Mouse (Mus musculus) urinary bladder, postnatal 14 days (tissue): ENCODE measurements at regions not wholly inside any gene's neighbourhood (a gene's known extent, or its start where the extent isn't known, plus 50 kb on each side); places are given as distances from the start of the nearest gene placed in this dataset.
A peak's percentile ranks its signal among the peaks of the same experiment; 100 is the strongest.
"Not testable (repeated sequence)": the region's sequence is repeated elsewhere in the genome, so short reads cannot be mapped to it uniquely, and the experiment has no call there.

ENCODE experiments used
- DNase-seq: peaks from one replicate; pipeline ENCODE4 v3.0.0; 2021; ENCODE audit warnings: low spot score

DNA sequence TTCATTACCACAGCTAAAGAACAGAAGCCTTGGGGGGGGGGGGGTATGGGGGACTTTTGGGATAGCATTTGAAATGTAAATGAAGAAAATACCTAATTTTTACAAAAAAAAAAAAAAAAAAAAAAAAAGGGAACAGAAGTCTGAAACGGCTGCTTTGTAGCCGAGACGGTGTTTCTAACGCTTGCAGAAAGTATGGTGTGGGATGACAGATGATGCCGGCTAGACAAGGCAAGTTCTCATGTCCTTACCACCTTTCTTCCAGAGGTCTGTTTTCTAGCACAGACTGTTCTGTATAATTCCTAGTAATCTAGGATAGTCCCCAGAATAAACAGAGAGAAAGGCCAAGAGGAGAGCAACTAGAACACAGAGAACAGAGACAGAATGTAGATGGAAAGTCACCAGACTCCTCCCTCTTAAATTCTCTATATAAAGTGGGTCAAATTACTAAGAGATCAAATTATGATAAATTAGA lies 67.2 kb upstream of the Chd2 start:
- no peak for DNase-seq

DNA sequence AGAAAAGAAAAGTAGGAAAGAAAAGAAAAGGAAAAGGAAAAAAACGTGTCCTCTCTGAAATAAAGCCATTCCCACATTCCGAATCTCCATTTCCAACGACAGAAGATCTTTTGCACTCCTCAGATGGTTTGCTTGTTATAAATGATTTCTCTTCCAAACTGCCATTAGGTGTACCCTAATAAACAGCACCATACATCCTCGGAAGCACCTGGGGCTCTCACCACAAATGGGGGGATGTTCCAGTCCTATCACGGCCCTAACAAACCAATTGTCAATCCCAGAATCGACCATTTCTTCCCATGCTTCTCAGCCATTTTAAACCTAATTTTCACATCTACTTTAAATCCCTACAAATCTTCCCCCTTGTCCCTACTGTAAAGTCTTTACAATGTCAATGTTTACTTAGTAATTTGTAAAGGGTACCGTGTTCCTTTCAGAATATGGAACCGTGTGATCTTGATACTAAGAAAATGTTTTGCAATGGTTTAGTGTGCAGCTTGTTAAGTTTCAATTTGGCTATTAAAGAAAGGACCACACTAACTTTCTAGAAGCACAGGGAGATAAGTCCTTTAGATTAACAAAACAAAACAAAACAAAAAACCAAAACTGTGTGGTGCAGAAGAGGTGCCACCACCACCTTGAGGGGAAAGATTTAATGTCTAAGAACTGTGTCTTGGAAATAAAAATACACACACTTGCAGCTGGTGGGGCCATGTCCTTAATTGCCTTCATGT lies 66.6 kb upstream of the Chd2 start:
- DNase-seq = no peak

GRCm38 (mm10) chr7:73607450-73608005 lies 65.9 kb upstream of the Chd2 start:
- DNase-seq = no peak

DNA sequence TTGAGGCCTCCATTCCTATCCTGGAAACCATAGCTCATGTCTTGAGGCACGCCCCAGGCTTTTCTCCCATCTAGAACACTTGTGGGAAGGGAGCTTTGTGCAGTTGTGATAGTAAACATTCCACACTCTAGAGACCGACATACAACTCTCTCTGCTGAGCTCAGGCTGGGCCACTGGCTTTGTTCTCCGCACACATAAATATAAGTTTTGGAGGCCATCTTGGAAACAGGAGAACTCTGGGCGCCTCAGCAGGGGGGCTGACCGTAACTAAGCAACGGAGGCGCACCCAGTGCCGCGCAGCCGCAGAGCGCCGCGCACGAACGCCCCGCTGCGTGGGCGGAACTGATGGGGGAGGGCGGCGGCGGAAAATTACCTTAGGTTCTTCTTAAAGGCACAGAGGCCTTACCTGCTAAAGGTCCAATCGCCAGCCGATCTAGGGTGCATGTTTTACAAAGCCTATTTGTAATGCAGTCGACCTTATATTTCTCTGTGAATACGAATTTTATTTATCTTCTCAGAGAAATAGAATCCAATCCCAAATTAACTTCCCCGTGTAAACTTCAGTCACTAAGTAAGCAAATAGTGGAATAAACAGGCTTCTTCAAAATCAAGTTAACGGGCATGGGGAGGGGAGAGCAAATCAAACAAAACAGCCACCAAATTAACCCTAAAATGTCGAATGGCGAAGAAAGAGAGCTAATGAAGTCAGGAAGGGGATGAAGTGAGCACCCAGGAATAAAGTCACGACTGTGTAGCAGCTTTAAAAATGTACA lies 65.2 kb upstream of the Chd2 start:
- peak; percentile 95 for DNase-seq

- DNase-seq = no peak
Observed at GRCm38 (mm10) chr7:73604597-73604996, 63.0 kb upstream of the Chd2 start.

GRCm38 (mm10) chr7:73602815-73603551 lies 61.4 kb upstream of the Chd2 start:
- no peak for DNase-seq

- DNase-seq = no peak
Observed at GRCm38 (mm10) chr7:73601336-73601735, 59.7 kb upstream of the Chd2 start.

DNA sequence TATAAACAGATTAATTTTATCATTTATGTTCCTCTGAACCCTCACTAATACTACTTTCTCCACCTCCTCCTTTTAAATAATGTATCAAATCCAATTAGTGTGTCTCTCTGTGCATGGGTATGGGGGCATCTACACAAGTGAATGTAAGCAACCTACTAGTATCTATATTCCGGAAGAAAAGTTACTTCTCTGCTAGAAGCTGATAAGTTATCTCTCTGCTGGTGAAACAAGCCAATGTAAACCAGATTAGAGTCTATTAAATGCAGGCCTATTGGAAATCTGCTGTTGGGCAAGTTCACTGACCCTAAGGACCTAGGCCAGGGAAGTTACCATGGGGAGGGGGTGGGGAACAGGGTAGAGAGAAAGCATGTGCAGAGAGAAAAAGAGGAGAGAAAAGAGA lies 59.1 kb upstream of the Chd2 start:
- no peak for DNase-seq

GRCm38 (mm10) chr7:73600003-73600385 lies 58.4 kb upstream of the Chd2 start:
- not testable (repeated sequence) for DNase-seq

DNA sequence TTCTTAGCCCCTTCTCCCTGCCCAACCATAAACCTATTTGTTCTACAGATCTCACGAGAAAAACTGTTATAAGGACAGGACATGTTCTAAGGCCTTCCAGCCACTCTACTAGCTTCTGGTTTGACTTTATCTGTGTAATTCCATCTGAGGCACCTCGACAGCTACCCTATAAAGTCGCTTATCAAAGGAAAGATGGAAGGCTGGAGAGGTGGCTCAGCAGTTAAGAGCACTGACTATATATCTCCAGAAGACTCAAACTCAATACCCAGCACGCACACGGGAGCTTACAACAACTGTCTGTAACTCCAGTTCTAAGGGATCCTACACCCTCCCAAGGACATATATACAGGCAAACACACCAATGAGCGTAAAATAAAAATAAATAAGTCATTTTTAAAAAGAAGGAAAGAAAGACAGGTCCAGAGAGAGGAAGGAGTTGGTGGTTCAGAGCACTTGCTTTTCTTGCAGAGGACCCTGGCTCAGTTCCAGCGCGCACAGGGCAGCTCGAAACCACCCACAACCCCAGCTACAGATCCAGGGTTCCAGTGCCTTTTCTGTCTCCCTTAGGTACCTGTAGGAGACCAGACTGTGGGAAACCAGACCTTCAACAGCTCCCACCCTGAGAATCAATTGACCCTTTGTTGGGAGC lies 57.8 kb upstream of the Chd2 start:
- DNase-seq = no peak

DNA sequence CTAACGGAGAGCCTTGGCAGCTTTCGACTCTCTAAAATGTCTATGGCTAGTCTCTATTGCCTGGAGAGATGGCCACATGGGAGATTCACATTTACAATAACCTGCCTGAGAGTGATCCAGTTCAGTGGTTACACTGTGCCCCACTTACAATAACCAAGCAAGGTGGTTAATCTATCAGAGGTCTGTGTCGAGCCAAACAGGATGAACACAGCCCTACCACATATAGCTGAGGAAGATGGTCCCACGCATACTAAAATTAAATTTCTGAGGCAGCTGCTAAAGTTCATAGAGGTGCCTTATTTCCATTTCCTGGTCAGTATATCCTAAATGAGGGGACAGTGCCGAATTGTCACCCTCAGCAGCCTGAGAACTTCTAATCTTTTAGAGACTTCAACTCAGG lies 56.3 kb upstream of the Chd2 start:
- no peak for DNase-seq

DNA sequence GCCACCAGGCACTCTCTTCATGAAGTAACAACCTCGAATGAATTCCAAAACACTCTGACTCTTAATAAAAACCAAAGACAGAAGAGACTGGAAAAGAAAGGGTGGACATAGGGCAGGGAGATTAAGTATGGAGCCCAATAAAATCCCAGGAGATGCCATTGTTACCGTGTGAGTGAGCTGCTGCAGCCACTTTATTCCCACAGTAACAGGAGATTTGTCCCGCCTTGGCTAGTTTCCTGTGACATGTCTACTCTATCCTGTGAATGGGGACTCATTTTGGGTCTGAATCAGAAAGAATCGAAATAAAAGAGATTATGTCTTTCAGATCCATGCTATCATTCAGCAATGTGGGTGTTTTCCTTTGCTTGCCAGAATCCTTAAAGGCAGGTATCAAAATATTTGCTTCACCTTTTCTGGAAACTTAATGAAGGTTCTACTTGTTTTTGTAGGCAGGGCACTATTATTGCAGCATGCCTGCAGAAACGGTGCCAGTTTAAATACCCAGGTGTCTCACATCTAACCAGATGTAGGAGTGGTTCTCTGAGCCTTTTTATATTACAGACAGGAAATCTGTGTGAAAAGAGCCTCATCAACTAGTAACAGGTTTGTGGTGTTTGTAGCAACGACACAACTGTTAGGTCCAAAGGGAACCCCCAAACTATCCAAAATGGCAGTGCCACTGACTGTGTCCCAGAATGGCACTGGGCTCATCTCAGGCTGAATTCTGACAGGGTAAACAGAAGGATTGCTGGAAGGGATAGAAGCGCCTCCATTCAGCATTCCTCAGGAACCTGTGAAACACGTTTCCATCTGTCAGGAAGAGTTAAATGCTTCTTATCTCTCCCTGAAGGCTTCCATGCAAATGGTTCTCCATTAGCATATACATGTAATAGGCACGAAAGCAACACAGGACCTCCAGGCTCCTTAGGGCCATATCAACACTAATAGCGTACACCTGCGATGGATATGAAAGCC lies 55.5 kb upstream of the Chd2 start:
- no peak for DNase-seq

DNA sequence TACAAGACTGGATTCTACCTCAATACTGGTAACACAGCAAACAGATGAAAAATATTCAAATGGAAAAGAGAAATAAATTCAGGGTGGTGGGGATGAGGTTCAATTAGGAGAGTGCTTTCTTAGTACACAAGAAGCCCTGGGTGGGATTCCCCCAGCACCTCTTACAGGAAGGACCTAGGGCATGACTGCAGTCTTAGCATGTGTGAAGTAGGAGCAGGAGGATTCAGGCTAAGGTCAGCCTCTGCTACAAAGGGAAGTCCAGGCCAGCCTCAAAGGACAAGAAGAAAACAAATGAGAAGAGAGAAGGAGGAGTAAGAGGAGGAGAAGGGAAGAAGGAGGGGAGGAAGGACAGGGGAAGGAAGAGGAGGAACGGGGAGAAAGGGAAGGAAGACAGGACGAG lies 54.8 kb upstream of the Chd2 start:
- DNase-seq = no peak

DNA sequence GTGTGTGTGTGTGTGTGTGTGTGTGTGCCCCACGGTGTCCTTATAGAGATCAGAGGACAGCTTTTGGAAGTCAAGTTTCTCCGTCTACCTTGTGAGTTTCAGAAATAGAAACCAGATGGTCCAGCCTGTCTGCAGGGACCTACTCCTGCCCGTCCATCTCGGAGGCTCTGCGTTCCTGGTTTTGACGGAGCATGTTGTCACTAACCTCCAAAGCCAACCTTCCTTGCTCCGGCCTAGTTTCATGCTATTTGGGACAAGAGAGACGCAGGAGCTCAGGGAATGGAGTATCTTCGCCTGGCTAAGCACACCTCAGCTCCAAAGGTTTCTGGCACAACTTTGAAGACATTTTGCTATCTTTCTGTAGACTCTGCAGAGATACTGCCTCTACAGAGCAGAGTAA lies 54.2 kb upstream of the Chd2 start:
- no peak for DNase-seq

DNA sequence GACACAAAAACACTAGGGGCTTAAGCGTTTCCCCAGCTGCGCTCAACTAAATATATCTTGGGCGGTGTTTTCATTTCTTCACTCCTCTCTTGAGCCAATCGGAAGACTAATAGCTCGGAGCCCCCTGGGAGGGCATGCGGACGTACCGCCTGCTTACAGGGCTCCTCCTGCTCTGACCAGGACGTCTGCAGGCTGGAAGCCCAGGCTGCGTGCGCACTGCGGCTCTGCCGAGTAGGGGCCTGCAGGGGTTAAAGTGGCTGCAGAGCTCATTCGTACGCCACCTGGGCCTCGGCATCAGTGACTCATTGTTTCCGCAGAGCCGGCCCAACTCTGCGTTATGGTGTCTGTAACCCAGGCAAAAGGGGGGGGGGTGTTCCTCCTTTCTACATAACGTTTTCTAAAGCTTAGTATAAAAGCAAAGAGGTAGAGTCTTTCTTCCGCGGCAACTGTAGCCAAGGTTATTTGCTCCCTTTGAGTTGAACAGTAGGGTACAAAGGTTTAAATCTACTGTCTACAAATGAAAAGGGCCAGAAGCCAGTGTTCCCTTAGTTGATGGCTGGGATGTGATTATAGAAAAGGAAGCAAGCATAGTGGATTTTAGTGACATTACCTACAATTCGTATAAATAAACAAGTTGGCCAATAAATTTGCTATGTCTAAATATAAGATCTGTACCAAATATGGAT lies 53.7 kb upstream of the Chd2 start:
- peak; percentile 94 for DNase-seq

GRCm38 (mm10) chr7:73594492-73595139 lies 53.0 kb upstream of the Chd2 start:
- DNase-seq = no peak

GRCm38 (mm10) chr7:73593645-73594385 lies 52.2 kb upstream of the Chd2 start:
- DNase-seq = no peak

DNA sequence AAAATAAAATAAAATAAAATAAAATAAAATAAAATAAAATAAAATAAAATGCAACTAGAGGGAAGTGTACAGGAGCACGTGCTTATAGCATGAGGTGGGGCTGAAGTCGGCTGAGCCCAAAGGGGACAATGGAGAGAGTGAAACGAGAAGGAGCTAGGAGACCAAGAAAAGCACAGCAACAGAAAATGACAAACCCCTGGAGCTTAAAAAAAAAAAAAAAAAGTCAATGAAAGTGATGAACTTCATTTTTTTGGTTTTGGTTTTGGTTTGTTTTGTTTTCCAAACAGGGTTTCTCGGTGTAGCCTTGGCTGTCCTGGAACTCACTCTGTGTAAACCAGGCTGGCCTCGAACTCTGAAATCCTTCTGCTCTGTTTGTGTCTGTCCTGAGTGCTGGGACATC lies 51.2 kb upstream of the Chd2 start:
- no peak for DNase-seq
